Mouse (Mus musculus): ENCODE measurements at regions not wholly inside any gene's neighbourhood (a gene's known extent, or its start where the extent isn't known, plus 50 kb on each side); places are given as distances from the start of the nearest gene placed in this dataset.
"Not testable (repeated sequence)": the region's sequence is repeated elsewhere in the genome, so short reads cannot be mapped to it uniquely, and the experiment has no call there.

GRCm38 (mm10) chr12:20196386-20196785 lies 242.1 kb downstream of the Gm21863 start:
- peak; percentile 2 for DNase-seq (ENCODE audit: low read depth, low spot score)

GRCm38 (mm10) chr12:20196905-20197304 lies 242.6 kb downstream of the Gm21863 start:
- DNase-seq (ENCODE audit: low read depth, low spot score), result not testable (repeated sequence)

- not testable (repeated sequence) for DNase-seq (ENCODE audit: low read depth, low spot score)
These were observed 269.6 kb downstream of the Gm21863 start for GRCm38 (mm10) chr12:20223921-20224320.

- DNase-seq (ENCODE audit: low read depth, low spot score), result not testable (repeated sequence)
These were observed 272.5 kb downstream of the Gm21863 start for GRCm38 (mm10) chr12:20226831-20227230.

GRCm38 (mm10) chr12:20227427-20228160 lies 273.3 kb downstream of the Gm21863 start:
- DNase-seq (ENCODE audit: low read depth, low spot score), result not testable (repeated sequence)

- not testable (repeated sequence) for DNase-seq (ENCODE audit: low read depth, low spot score)
These were observed 274.2 kb downstream of the Gm21863 start for GRCm38 (mm10) chr12:20228321-20228999.

- DNase-seq (ENCODE audit: low read depth, low spot score), result not testable (repeated sequence)
These were observed 275.1 kb downstream of the Gm21863 start for GRCm38 (mm10) chr12:20229441-20229840.

- no peak for DNase-seq (ENCODE audit: low read depth, low spot score)
These were observed 276.0 kb downstream of the Gm21863 start for GRCm38 (mm10) chr12:20230141-20230892.

- no peak for DNase-seq (ENCODE audit: low read depth, low spot score)
These were observed 276.6 kb downstream of the Gm21863 start for GRCm38 (mm10) chr12:20230893-20231235.

- no peak for DNase-seq (ENCODE audit: low read depth, low spot score)
These were observed 277.2 kb downstream of the Gm21863 start for GRCm38 (mm10) chr12:20231528-20231927.

- no peak for DNase-seq (ENCODE audit: low read depth, low spot score)
These were observed 277.8 kb downstream of the Gm21863 start for GRCm38 (mm10) chr12:20231986-20232541.

GRCm38 (mm10) chr12:20232746-20233453 lies 278.6 kb downstream of the Gm21863 start:
- DNase-seq (ENCODE audit: low read depth, low spot score), result no peak

- DNase-seq (ENCODE audit: low read depth, low spot score), result no peak
These were observed 279.1 kb downstream of the Gm21863 start for GRCm38 (mm10) chr12:20233454-20233831.

- no peak for DNase-seq (ENCODE audit: low read depth, low spot score)
These were observed 279.6 kb downstream of the Gm21863 start for GRCm38 (mm10) chr12:20233871-20234307.

Data from brain, adult 2 months (tissue).